Mouse (Mus musculus) heart, adult 10 weeks (tissue): ENCODE measurements around the gene Haghl. TPM values are rescaled to one million over a fixed set of nuclear protein-coding genes. Genes with fewer than 3 reads are reported as not detected.

Experiments used
- polyA plus RNA-seq: library from polyadenylated mRNA; stranded (reverse); fragments of 350-450 nt; fragmentation: Illumina TruSeq; extraction: RNeasy Lipid Tissue Mini Kit (QIAGEN cat#74804); gene quantifications from one replicate; pipeline ENCODE4 v1.2.3, GENCODE M21; 2014; ENCODE audit warnings: low read depth, low replicate concordance

Haghl gene
- 15.1 TPM for polyA plus RNA-seq

GRCm38 (mm10) chr17:25785281-25785745, at the start of gene Haghl:
TSS of gene Haghl (minus strand) at chr17:25785673.

DNA sequence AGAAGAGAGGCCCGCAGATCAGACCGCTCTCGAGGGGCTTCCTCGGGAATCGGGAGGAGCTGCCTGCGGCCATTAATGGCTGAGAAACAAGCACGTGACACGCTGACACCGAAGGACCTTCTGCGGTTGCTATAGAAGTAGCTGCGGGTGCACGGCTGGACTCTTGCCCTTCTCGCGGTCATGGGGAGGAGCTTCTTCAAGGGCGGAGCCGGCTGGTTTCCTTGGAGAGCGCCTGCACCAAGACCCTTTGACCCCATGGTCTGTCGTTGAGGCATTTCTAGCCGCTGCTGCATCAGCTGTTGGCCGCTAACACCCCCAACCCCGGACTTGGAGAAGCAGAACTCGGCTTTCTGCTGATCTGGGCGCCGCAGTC, 47.8 kb upstream of the Haghl start, which contains the start of gene Stub1:
TSS of gene Stub1 (minus strand) at position 114 of the 373 bp plus-strand sequence.

GRCm38 (mm10) chr17:25828712-25829557, 43.5 kb upstream of the Haghl start, which contains the start of gene Jmjd8:
TSS of gene Jmjd8 (plus strand) at chr17:25828867.

GRCm38 (mm10) chr17:25823452-25823851, 38.0 kb upstream of the Haghl start, which contains the start of gene Wdr24:
TSS of gene Wdr24 (plus strand) at chr17:25823627.

GRCm38 (mm10) chr17:25808789-25809605, 23.5 kb upstream of the Haghl start, which contains the start of gene Fbxl16:
TSS of gene Fbxl16 (plus strand) at chr17:25809085.

GRCm38 (mm10) chr17:25796951-25797369, 11.5 kb upstream of the Haghl start, which contains the start of gene Metrn:
TSS of gene Metrn (minus strand) at chr17:25797136.

DNA sequence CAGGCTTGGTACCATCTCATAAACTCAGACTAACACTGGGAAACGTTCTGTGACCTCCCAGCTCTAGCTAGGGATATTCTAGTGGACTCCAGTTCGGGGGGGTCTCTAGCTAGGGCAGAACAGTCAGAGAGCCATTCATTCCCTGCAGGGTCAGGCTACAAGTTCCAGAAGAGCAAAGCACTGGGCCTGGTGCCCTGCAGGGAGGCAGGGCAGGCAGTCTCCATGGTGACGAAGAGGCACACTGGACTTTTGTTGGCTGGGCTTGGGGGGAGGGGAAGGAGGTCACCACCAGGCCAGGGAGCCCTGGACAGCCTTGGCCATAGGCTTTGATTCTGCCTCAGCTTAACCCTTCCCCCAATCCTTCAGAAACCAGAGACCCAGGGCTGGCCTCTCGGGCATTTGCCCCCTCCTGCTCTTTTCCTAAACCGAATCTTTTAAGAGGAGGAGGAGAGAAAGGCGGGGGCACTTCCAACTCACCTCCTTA, 10.2 kb upstream of the Haghl start, which contains the start of gene AC134908.4:
TSS of gene AC134908.4 (minus strand) at position 51 of the 484 bp plus-strand sequence.

GRCm38 (mm10) chr17:25792615-25793014, 7.1 kb upstream of the Haghl start, which contains the start of gene Fam173a:
TSS of gene Fam173a (minus strand) at chr17:25792901.

DNA sequence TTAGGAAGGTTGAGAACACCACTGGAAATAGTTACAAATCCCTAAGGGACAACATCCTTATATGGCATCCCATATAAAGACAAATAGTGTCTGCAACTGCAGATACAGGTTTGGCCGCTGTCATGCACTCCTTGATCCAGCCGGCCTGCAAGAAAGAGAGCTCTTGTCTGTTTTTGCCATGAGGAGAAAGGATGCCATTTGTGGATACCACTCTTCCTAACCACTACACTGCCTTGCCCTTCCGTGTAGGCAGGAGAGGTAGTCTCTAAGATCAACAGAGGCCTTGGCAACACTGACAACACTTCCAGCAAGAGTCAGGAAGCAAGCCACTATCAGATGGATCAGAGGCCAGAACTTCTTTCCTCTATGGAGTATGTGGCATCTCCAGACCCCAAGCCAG, 807 bp upstream of the Haghl start, which contains the start of gene Ccdc78:
TSS of gene Ccdc78 (plus strand) at position 301 of the 400 bp plus-strand sequence.

GRCm38 (mm10) chr17:25773549-25774120, 11.8 kb downstream of the Haghl start, which contains the start of gene Narfl:
TSS of gene Narfl (plus strand) at chr17:25773776.

GRCm38 (mm10) chr17:25754241-25754640, 31.2 kb downstream of the Haghl start, which contains the start of gene Msln:
TSS of gene Msln (minus strand) at chr17:25754378.

GRCm38 (mm10) chr17:25735745-25736144, 49.7 kb downstream of the Haghl start, which contains the start of gene Mslnl:
TSS of gene Mslnl (plus strand) at chr17:25736042.

Other genes with a start within 250 kb of the Haghl start
- 0.42 TPM for gene Sox8, start 215.0 kb downstream of the Haghl start, polyA plus RNA-seq
- gene Lmf1, start 206.6 kb downstream of the Haghl start, polyA plus RNA-seq: 26.1 TPM
- gene Gng13, start 68.5 kb downstream of the Haghl start, polyA plus RNA-seq: 0.99 TPM
- gene Chtf18, start 58.3 kb downstream of the Haghl start, polyA plus RNA-seq: 1.4 TPM
- gene Rpusd1, start 58.0 kb downstream of the Haghl start, polyA plus RNA-seq: 9.4 TPM
- gene Mslnl, start 49.6 kb downstream of the Haghl start, polyA plus RNA-seq: not detected
- 18.6 TPM for gene Msln, start 31.3 kb downstream of the Haghl start, polyA plus RNA-seq
- 41.3 TPM for gene Narfl, start 11.9 kb downstream of the Haghl start, polyA plus RNA-seq
- 0.26 TPM for gene Ccdc78, start 907 bp upstream of the Haghl start, polyA plus RNA-seq
- 41.4 TPM for gene Fam173a, start 7.2 kb upstream of the Haghl start, polyA plus RNA-seq
- gene AC134908.4, start 10.0 kb upstream of the Haghl start, polyA plus RNA-seq: not detected
- 31.5 TPM for gene Metrn, start 11.5 kb upstream of the Haghl start, polyA plus RNA-seq
- gene Fbxl16, start 23.4 kb upstream of the Haghl start, polyA plus RNA-seq: 2.1 TPM
- gene Wdr24, start 38.0 kb upstream of the Haghl start, polyA plus RNA-seq: 11.2 TPM
- gene Jmjd8, start 43.2 kb upstream of the Haghl start, polyA plus RNA-seq: 31.6 TPM
- gene Stub1, start 47.7 kb upstream of the Haghl start, polyA plus RNA-seq: 133 TPM
- gene Rhbdl1, start 51.6 kb upstream of the Haghl start, polyA plus RNA-seq: 1.1 TPM
- 4.1 TPM for gene Gm20683, start 56.1 kb upstream of the Haghl start, polyA plus RNA-seq
- gene Rhot2, start 59.2 kb upstream of the Haghl start, polyA plus RNA-seq: 133 TPM
- gene Wdr90, start 75.8 kb upstream of the Haghl start, polyA plus RNA-seq: 3.2 TPM
- 194 TPM for gene Mcrip2, start 83.1 kb upstream of the Haghl start, polyA plus RNA-seq
- gene Mettl26, start 89.4 kb upstream of the Haghl start, polyA plus RNA-seq: 19.7 TPM
- not detected for gene Wfikkn1, start 95.2 kb upstream of the Haghl start, polyA plus RNA-seq
- gene Rab40c, start 134.1 kb upstream of the Haghl start, polyA plus RNA-seq: 15.4 TPM
- gene Pigq, start 159.3 kb upstream of the Haghl start, polyA plus RNA-seq: 40.5 TPM
- not detected for gene Nhlrc4, start 159.3 kb upstream of the Haghl start, polyA plus RNA-seq
- gene A930017K11Rik, start 166.9 kb upstream of the Haghl start, polyA plus RNA-seq: 0.34 TPM
- 9.9 TPM for gene Capn15, start 200.1 kb upstream of the Haghl start, polyA plus RNA-seq